Mouse (Mus musculus) kidney, postnatal 0 days (tissue): ENCODE data around the gene Ppp3ca. TPM values are rescaled to one million over a fixed set of nuclear protein-coding genes. Genes with fewer than 3 reads are reported as not detected.

ENCODE experiments used
- ATAC-seq: fragments of 200-750 bp; cut with Nextera tagmentation; replicated peaks from 2 replicates; pipeline ENCODE4 v1.8.0; 2017; ENCODE audit warnings: low read depth, moderate number of reproducible peaks, moderate TSS enrichment, moderate library complexity; ENCODE audit not compliant: low FRiP score
- DNase-seq: peaks from one replicate; pipeline ENCODE4 v3.0.0-alpha.2; 2016; ENCODE audit warnings: low spot score
- H3K27ac ChIP-seq: fragments of 300-500 bp; sonication (generic); 2 replicates; pipeline ENCODE4 v1.5.1; 2014; ENCODE audit warnings: mild to moderate bottlenecking
- H3K27me3 ChIP-seq: fragments of 300-500 bp; sonication (generic); 2 replicates; pipeline ENCODE4 v1.6.1; 2014; ENCODE audit warnings: low read length, mixed read lengths; ENCODE audit not compliant: insufficient read depth
- H3K36me3 ChIP-seq: fragments of 300-500 bp; sonication (generic); 2 replicates; pipeline ENCODE4 v1.6.1; 2014; ENCODE audit warnings: low read length, mixed read lengths; ENCODE audit not compliant: insufficient read depth
- H3K4me1 ChIP-seq: fragments of 300-500 bp; sonication (generic); replicated peaks from 2 replicates; pipeline ENCODE4 v1.6.1; 2014; ENCODE audit warnings: antibody characterized with exemption, low read length, mixed read lengths; ENCODE audit not compliant: insufficient read depth
- H3K4me2 ChIP-seq: fragments of 300-500 bp; sonication (generic); 2 replicates; pipeline ENCODE4 v1.6.1; 2014; ENCODE audit warnings: mild to moderate bottlenecking, low read length, moderate library complexity, mixed read lengths
- H3K4me3 ChIP-seq: fragments of 300-500 bp; sonication (generic); replicated peaks from 2 replicates; pipeline ENCODE4 v1.5.1; 2014; ENCODE audit warnings: low read depth, low read length
- H3K9ac ChIP-seq: fragments of 300-500 bp; sonication (generic); 2 replicates; pipeline ENCODE4 v1.6.1; 2014; ENCODE audit warnings: low read depth, low read length
- H3K9me3 ChIP-seq: fragments of 300-500 bp; sonication (generic); replicated peaks from 2 replicates; pipeline ENCODE4 v1.6.1; 2016; ENCODE audit warnings: low read length, inconsistent platforms, mixed read lengths
- CTCF ChIP-seq: IDR thresholded peaks from 2 replicates; pipeline ENCODE4 v1.5.1; 2016; ENCODE audit warnings: antibody characterized with exemption, low read depth, mild to moderate bottlenecking, moderate library complexity
- WGBS: fragments of 180-500 bp; shearing (Covaris S2); extraction: QIAGEN DNeasy Blood & Tissue Kit; methylation state at CpG from one replicate; pipeline ENCODE4 v1.1.7; 2014; 5-methylcytosine and 5-hydroxymethylcytosine counted together
- polyA plus RNA-seq: library from polyadenylated mRNA; unstranded; fragments of >200 nt; fragmentation: Nextera tagmentation; extraction: Ambion mirVana; gene quantifications from 2 replicates; pipeline ENCODE4 v1.2.1, GENCODE M21; 2015

Gene Ppp3ca
- polyA plus RNA-seq, 1 experiment from 2014 or later: 66.1 TPM

DNA sequence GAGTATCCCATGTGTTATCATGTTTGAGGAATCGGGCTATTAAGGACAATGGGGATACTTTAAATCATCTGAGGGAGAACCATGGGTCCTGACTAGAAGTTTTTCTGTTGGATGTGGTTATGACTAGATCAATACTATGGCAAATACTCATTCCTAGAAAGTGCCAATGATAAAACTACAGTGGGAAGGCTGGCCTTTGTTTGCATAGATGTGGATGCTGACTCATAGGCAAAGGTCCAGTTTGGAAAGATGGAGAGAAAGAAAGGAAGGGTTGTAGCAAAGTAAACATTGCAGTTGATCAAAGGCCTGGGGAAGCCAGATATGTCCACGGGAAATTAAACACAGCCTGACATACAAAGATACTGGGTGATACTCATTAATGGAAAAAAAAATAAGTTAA is 142.9 kb downstream of the Ppp3ca start:
- WGBS: 76% methylated on average over 2 of the region's 2 CpGs
- DNase-seq (no peak), ATAC-seq (no peak)
- Histone ChIP-seq H3K27ac (no peak overlapping the region), H3K27me3 (no peaks in the 10 kb centered on the region), H3K4me3 (no peak overlapping the region), H3K36me3 (no peaks in the 10 kb centered on the region), H3K4me1 (no peaks in the 10 kb centered on the region), H3K9ac (no peak overlapping the region), H3K9me3 (no peaks in the 10 kb centered on the region), H3K4me2 (no peak overlapping the region)
- no peak for TF ChIP-seq CTCF

DNA sequence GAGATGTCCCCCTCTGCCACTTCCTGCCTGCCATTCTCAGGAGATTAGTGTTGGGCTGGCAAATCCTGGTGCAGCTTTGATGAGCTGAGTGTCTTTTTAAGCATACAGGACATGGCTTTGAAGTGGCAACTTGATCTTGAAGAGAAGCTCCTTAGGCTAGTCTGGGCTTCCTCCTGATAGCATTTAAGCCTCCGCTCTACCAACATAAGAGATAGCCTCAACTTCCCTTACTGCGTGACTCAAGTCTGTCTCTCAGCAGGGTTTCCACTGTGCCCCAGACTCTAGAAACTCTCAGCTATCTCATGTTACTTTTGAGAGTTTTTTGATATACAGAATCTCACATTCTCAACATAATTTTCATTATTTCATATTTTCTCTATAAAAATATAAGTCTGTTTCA is 144.0 kb downstream of the Ppp3ca start:
- WGBS: 91% methylated on average over 2 of the region's 2 CpGs
- Histone ChIP-seq H3K4me1 (no peaks in the 10 kb centered on the region), H3K9ac (no peak overlapping the region), H3K9me3 (no peaks in the 10 kb centered on the region), H3K36me3 (no peaks in the 10 kb centered on the region), H3K27me3 (no peaks in the 10 kb centered on the region), H3K4me2 (no peak overlapping the region), H3K27ac (no peak overlapping the region), H3K4me3 (no peak overlapping the region)
- ATAC-seq (no peak), DNase-seq (no peak)
- TF ChIP-seq CTCF: no peak

GRCm38 (mm10) chr3:136814916-136815315 is 145.0 kb downstream of the Ppp3ca start:
- Histone ChIP-seq H3K4me1 (no peaks in the 10 kb centered on the region), H3K9ac (no peak overlapping the region), H3K9me3 (no peaks in the 10 kb centered on the region), H3K27ac (no peak overlapping the region), H3K36me3 (no peaks in the 10 kb centered on the region), H3K4me3 (no peak overlapping the region), H3K4me2 (no peak overlapping the region), H3K27me3 (no peaks in the 10 kb centered on the region)
- DNase-seq (no peak), ATAC-seq (no peak)
- TF ChIP-seq CTCF: no peak
- 54% methylated on average over 4 of the region's 4 CpGs for WGBS

DNA sequence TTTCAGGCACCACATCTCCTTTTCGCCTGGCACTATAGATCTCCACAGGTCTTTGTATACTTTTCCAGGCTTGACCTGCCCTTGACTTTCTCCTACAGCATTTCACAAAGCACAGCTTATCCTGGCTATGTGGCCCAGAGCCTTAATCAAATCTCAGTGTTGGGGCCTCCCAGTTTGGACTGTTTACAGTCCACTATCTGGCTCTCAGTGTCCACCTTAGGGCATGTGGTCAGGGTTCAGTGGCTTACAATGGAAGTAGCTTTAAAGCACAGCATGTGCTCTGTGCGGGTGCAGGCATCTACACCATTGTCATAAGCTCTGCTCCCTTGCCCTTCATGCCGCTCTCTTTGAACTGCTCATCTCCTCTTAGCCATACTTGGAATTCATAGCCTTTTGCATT is 146.4 kb downstream of the Ppp3ca start:
- no peak overlapping the region for H3K4me2 ChIP-seq
- H3K9ac ChIP-seq: no peak overlapping the region
- H3K4me3 ChIP-seq: no peak overlapping the region
- H3K36me3 ChIP-seq: no peaks in the 10 kb centered on the region
- H3K27me3 ChIP-seq: no peaks in the 10 kb centered on the region
- DNase-seq: no peak
- no peak overlapping the region for H3K27ac ChIP-seq
- no peaks in the 10 kb centered on the region for H3K9me3 ChIP-seq
- no peak for TF ChIP-seq CTCF
- ATAC-seq: no peak
- H3K4me1 ChIP-seq: no peaks in the 10 kb centered on the region
- 92% methylated on average over 3 of the region's 3 CpGs for whole genome bisulfite sequencing

GRCm38 (mm10) chr3:136818997-136819396 is 149.1 kb downstream of the Ppp3ca start:
- no peak overlapping the region for H3K4me3 ChIP-seq
- H3K4me2 ChIP-seq: no peak overlapping the region
- WGBS: 56% methylated on average over 5 of the region's 5 CpGs
- no peaks in the 10 kb centered on the region for H3K27me3 ChIP-seq
- no peak for TF ChIP-seq CTCF
- no peak for DNase-seq
- no peaks in the 10 kb centered on the region for H3K9me3 ChIP-seq
- no peak for ATAC-seq
- no peak overlapping the region for H3K9ac ChIP-seq
- no peaks in the 10 kb centered on the region for H3K36me3 ChIP-seq
- no peak overlapping the region for H3K27ac ChIP-seq
- H3K4me1 ChIP-seq: no peaks in the 10 kb centered on the region

GRCm38 (mm10) chr3:136821039-136821438 is 151.1 kb downstream of the Ppp3ca start:
- Histone ChIP-seq H3K9me3 (no peaks in the 10 kb centered on the region), H3K4me2 (no peak overlapping the region), H3K9ac (no peak overlapping the region), H3K4me3 (no peak overlapping the region), H3K4me1 (no peaks in the 10 kb centered on the region), H3K27ac (no peak overlapping the region), H3K27me3 (no peaks in the 10 kb centered on the region), H3K36me3 (no peaks in the 10 kb centered on the region)
- ATAC-seq: no peak
- 69% methylated on average over 3 of the region's 3 CpGs for WGBS
- TF ChIP-seq CTCF: no peak
- DNase-seq: no peak

DNA sequence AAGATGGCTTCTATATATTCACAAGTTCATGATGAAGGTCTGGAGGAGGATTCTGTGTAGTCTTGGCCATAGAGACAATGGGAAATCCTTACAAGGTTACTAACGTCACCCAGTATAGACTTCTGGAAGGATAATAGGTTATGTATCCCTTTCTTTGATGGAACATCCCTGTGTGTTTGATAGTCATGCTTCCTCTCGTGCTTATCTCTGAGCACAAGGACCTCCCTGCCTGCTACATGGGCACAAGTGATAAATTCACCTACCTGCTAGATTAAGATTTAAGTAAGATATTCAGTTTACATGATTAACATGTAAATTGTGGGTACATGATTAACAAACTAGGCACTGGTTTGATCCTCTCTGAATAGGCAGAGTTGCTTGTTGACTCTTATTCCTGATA is 152.1 kb downstream of the Ppp3ca start:
- no peaks in the 10 kb centered on the region for H3K36me3 ChIP-seq
- no peak for TF ChIP-seq CTCF
- H3K9me3 ChIP-seq: no peaks in the 10 kb centered on the region
- DNase-seq (no peak), ATAC-seq (no peak)
- H3K4me1 ChIP-seq: no peaks in the 10 kb centered on the region
- no peak overlapping the region for H3K9ac ChIP-seq
- no peak overlapping the region for H3K27ac ChIP-seq
- no peak overlapping the region for H3K4me2 ChIP-seq
- WGBS: 91% methylated on average over 2 of the region's 2 CpGs
- no peaks in the 10 kb centered on the region for H3K27me3 ChIP-seq
- no peak overlapping the region for H3K4me3 ChIP-seq
